Mouse (Mus musculus) ovary, postnatal 36 days (tissue): ENCODE measurements at regions not wholly inside any gene's neighbourhood (a gene's known extent, or its start where the extent isn't known, plus 50 kb on each side); places are given as distances from the start of the nearest gene placed in this dataset.

ENCODE experiments used
- DNase-seq: peaks from one replicate; pipeline ENCODE4 v3.0.0; 2022; ENCODE audit warnings: low spot score, mixed read lengths

DNA sequence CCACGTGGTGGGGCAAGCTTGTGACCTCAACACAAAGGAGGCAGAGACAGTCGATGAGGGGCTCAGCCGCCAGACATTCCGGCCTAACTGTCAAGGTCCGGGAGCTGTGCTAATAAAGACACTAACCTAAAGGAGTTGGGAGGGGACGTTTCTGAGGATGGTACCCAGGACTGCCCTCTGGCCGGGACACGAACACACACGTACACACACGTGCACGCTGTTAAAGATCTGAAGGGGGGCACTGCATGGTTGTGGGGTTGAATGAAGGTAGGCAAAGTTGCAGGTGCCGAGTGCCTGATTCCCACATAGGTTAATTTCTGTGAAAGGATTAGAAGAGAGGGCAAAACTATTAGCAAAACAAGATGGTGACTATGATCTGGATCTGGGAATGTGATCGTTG is 65.4 kb upstream of the Mitf start:
- no peak for DNase-seq

DNA sequence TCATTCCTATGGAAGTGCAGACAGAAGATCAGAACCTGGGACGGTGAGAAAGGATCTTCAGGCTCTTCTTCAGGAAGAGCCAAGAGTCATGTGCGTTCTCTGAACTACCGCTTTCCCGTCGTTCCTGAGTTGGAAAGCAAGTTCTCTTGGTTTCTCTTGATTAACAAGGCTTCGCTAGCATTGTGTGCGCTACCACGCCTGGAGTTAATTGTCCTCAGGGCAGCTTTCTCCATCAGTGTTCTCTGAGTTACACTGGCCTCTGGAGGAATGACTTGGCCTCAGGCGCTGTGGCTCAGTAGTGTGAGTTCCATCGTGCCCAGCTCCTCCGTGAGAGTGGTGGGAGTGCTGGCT is 66.0 kb upstream of the Mitf start:
- DNase-seq, result no peak

DNA sequence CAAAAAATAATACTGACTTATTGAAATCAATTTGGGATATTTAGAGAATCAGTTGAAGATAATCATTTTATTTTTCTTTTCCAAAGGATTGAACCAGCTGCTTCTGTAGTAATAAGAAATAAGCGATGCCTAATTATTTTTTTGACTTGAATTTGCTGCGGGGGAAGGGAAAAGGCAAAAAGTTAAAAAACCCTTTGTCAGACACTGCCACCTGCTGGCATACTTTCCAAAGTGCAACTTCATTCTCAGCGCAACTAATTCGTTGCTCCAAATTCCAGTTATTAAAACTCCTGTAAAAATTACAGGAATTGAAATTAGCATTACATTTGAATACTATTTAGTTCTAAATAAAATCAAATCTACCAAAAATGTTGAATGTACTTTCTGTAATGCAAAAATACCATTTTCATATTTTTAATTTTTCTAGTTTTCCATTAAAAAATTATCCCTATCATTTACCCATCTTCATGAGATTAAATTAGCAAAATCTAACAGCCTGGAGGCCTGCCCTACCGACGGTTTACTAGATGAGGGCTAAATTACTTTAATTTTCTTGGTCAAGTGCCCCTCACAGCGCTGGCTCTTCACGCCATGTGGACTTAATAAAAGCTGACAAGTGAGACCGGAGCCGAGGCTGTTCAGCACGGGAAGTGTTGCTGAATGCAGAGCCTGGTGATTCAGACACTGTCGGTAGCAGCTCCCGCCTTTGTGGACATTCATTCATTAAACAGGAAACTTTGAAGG is 66.6 kb upstream of the Mitf start:
- DNase-seq, result peak; percentile 35

DNA sequence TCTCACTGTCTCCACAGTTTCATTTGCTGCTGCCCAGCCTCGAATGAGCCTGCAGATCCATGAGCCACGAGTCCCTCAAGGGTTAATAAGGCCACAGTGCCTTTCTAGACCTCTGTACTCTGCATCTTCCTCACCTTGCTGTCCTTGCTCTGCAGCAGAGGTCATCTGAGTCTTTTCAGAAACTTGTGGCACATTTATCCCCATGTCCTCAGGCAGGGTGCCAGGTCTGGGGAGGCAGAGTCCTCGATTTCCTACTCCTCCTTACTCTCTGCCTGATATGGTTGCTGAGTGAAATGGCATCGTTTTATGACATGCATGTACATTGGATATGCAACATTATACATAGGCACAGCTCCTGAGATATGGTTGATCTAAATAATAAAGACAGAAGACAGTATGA is 68.0 kb upstream of the Mitf start:
- no peak for DNase-seq

DNA sequence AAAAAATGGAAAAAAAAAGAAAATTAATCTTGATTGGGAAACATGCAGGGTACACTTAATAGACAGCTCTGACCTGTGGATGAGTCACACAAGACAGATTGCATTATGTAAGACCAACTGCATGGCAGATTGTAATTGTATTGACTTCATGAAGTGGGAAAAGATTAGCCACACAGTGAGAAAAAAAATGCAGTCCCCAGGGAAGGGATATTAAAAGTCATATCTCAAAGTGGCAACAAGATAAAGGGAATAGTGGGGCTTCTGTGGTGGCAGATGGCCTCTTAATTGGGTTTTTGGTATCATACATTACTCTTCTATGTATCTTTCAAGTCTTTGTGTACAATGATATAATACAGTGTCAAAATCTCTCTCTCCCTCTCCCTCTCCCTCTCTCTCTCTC is 76.0 kb upstream of the Mitf start:
- no peak for DNase-seq

DNA sequence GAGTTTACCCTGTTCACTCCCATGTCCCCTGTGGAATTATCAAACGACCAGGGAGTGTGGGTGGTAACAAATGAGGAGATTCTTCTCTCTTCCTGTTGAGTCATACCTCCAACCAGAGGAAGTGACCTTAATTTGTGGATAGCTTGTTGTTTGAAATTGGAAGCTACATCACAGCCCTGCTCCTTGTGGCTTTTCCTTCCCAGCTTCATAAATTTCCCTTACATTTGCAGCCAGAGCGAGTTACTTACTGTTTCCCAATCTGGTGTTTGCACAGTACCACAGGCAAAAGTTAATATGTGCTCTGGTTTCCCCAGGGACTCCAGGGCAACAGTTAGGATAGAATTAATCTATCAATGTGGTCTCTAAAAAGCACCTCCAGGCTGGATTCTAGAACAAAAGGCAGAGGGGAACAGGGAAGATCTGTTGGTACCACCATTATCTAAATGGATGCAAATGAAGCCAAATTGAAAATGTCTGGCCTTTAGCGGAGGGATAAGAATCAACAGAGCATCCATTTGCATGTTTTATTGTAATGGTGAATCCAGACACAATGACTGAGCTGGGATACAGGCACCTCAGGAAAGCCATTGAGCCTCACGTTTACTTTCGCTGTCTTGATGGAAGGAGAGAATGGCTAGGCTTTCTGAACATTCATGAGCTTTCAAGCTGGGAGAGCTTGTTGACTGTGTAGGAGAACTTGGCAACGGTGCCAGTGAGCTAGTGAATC is 88.5 kb upstream of the Mitf start:
- DNase-seq, result no peak

DNA sequence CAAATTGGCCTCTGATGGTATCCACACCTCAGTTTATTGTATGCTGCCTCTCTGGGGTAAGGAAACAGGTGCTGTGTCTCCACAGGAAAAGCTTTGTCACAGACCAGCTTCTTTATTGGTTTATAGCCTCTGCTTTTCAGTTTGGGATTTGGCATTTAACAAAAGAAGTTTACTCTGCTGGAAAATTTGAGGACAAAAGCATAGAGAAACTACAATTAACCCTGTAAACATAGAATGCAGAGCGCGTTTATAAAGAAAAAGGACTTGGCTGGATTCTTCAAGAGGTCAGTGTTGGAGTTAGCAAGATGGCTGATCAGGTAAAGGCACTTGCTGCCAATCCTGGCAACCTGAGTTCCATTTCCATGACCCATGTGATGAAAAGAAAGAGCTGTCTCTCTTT is 90.1 kb upstream of the Frmd4b start:
- no peak for DNase-seq

DNA sequence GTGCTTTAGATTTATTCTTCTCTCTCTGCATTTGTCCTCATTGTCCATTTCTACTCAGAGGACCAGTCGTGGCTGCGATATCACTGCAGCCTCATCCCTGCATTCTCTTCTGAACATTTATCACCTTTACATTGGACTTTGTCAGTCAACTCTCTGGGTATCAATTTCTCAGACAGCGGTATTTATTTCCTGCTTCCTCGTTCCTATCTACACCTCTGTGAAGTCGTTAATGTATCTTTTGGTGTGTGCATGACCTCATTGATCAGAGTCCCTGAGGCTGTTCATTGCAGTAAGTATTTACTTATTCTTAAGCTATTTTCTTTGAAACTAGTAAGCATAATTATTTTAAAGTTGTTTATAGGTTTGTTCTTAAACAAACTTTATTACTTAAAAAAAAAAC is 87.0 kb upstream of the Frmd4b start:
- no peak for DNase-seq

DNA sequence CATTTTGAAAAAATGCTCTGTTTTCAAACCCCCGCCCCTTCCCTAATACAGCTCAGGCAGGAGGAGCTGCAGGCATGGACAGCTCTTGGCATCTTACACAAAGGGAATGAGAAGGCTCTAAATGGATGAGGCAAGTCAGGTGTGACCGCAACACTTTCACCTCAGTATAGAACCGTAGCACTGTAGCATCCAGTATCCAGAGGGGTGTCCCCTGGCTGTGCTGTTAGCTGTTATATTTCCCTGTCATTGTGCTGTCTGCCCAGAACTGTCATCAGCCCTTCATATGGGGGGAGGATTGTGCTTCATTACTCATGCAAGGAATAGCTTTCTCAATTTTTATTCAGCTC is 82.4 kb upstream of the Frmd4b start:
- no peak for DNase-seq

DNA sequence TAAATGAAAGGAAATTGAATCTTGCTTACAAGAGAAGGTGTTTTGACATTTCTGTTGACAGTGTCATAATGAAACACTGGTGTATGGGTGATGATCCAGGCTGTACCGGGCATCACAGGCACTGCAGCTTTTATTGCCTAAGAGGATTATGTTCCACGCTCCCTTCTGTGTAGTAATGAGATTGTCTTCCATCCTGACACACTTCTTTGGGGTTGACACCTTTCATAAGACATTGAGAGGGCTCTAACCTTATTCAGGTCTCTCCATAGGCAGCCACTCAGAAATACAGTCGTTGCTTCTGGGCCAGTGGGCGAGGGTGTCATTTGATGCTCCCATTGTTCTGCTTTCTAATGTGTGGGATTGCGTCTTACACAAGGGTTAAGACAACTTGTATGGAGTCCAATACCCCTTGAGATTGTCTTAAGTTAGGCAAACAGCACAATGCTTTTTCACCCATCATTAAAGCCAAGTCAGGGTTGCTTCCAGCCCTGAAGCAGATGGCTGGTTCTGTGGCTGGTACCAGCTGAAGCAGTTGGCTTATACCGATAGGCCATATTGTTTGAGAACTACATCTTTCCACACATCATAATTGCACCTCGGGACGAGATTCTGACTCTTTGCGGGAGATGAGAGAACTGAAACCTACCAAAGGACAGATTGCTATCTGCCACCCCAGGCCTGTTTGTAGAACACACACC is 81.9 kb upstream of the Frmd4b start:
- no peak for DNase-seq

DNA sequence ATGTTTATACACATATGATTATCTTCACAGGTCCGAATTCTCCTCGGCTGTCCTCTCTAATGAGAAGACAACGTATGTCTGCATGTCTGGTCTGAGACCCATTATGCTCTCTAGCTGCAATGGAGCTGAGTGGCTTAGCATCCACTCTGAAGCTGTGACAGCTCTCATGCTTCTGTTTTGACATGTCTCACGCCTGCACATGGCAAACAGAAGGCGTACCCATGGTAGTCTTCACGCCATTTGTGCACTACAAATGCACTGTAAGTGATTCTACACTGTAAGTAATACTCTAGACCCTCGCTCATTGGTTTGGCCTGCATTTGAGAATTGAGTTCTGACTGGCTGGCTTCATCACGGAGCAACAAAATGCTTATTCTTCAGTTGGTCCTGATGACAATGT is 75.9 kb upstream of the Frmd4b start:
- no peak for DNase-seq

DNA sequence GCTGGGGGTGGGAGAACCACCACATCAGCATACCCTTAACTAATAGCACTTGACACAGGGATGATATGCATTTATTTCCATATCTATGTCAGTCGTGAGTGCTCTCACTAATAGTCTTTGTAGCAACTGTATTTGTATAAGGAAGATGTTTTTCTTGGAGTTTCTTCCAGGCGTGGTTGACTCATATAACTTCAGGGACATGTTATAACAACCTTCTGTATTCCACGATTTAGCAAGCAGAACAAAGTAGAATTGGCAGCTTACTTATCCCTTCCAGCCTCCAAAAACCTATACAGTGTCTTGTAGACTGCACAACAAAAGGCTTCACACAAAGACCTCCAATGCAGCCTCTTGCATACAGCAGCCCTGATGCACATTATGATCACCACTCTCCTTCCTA is 73.8 kb upstream of the Frmd4b start:
- no peak for DNase-seq

DNA sequence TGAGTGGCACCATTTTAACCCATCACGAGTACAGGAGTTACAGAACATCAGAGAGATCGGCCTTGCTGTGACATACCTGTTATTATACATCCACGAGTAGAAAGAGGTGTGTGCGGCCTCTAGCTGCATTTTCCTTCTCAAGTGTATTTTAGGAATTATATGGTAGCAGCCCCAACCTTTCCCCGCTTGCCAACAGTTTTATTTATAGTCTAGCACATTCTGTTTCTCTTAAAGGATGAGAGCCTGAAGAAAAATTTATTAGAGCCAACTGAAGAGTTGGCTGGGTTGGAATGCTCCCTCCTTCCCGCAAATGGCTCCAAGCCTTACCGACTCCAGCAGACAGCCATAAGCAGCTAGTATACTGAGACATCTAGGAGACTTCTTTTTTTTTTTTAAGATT is 67.0 kb upstream of the Frmd4b start:
- DNase-seq, result no peak

DNA sequence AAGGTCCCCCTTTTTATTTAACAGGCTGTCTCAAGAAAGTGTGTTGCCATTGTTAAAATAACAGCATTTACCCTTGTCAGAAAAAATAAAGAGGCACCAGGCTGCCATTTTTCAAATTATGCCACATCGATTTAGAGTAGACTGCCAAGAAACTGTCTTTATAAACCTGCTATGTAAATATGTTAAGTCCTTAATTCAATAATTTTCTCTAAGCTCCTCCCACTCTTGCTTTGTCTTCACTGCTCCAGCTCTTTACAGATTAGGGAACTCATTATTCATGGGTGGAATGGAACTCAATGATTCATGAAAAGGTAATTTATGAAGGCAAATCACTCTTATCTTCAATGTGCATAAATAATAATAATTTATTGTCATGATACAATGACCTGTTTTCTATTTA is 64.9 kb upstream of the Frmd4b start:
- DNase-seq, result no peak

DNA sequence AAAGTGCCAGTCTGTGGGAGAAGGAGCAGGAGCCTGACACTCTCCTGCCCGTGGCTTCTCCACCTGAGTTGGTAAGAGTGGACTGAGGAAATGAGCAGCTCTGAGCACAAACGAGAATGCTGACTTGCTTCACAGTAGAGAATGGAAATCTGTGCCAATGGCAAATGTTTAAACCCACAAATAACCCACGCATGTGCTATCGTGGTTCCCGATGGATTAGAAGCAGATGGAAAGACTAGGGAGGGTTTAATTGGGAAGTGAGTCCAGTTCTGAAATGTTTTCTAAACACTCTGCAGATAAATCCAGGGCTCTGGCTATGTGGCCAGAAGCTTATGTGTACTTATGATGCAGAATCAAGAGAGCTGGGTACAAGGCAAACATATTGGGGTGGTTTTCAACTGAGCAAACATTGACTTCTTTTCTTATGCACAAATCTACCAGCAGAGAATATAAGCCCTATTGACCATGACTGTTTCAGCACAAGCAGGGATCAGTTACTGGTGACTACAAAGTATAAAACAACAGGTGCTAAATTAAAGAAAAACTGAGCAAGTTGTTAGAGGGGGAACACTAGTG is 57.9 kb upstream of the Frmd4b start:
- no peak for DNase-seq

DNA sequence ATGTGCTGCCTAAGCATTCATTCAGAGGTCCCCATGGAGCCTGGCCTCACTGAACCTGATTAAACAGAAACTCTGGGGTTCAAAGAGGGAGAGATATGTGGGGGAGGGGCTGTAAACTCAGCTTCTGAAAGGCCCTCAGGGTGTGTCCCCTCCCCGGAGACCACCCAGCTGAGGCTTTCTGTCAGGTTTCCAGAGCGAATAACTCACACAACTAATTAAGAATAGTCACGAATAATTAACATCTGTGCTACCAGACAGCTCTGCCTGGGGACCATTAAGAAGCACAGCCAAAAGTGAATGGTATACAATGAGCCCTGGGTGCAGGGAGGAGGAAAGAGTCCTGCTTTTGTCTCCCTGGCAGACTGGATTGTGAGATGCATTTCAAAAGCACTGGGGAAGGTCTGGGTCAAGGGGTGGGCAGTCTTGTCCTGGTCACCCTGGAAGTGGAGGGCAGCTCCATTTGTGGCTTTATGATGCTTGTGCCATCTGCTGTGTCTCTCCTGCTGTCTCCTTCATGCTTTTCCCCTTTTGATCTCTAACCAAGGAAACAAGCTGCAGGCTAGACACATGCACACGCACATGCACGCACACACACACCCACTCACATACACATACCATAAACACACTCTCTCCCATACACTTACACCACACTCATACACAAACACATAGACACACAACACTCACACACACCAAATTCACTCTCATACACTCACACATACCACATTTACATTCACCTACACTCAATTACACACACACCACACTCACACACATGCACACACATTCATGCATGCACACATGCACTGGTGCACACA is 49.7 kb upstream of the Frmd4b start:
- no peak for DNase-seq
